Mouse (Mus musculus) left cerebral cortex, postnatal 10 days (tissue): ENCODE measurements at regions not wholly inside any gene's neighbourhood (a gene's known extent, or its start where the extent isn't known, plus 50 kb on each side); places are given as distances from the start of the nearest gene placed in this dataset.
"Not testable (repeated sequence)": the region's sequence is repeated elsewhere in the genome, so short reads cannot be mapped to it uniquely, and the experiment has no call there.

Experiments
- DNase-seq, 2 experiments: peaks; one replicate each; pipeline ENCODE4 v3.0.0; 2021 to 2022; ENCODE audit warnings: low spot score in 2 of 2, mixed read lengths in 1 of 2; ENCODE audit errors: extremely low spot score in 1 of 2
- intact Hi-C: fragments of 180-260 bp; cut with DNase I; formaldehyde crosslinking; loops from one replicate; pipeline ENCODE4 v1.15.1; 2025

GRCm38 (mm10) chr6:68370010-68370409 lies 834.4 kb upstream of the Tacstd2 start:
- intact Hi-C loops = no loop called here
- no peak for DNase-seq

DNA sequence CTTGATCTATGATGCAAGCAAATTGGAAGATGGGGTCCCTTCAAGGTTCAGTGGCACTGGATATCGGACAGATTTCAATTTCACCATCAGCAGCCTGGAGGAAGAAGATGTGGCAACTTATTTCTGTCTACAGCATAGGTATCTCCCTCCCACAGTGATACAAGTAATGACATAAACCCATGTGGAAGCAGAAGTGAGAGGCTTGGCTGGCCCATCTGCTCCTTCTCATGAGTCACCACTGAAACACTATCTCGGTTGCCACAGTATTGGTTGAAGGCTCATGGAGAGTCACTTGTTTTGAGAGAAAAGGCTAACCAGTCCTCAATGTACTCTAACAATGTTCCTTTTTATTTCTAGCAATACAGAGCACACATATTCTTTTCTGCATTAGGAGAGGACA lies 804.2 kb upstream of the Tacstd2 start:
- intact Hi-C loops = no loop called here
- DNase-seq = no peak

GRCm38 (mm10) chr6:68339205-68339604 lies 803.6 kb upstream of the Tacstd2 start:
- intact Hi-C loops, DNase-seq: not testable (repeated sequence)

DNA sequence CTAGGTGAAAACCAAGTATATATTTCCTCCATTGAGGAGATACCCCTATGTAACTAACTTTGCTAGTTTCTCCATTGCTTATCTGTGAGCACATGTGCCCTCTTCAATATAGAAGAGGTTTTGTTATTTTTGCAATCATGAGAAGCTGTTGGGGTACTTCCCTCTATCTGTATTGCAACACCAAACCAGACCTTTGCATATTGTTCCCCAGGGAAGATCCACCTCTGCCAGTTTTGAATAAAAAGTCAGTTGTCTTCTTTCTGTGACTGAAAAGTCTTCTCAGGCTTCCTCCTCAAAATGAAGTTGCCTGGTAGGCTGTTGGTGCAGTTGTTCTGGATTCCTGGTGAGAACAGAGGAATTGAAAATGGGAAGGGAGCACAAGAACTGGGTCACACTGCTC lies 775.8 kb upstream of the Tacstd2 start:
- intact Hi-C loops = loop anchor here (5.0 kb wide), 1 partner anchor 149 kb away; no protein-coding TSS in a partner anchor
- no peak for DNase-seq

DNA sequence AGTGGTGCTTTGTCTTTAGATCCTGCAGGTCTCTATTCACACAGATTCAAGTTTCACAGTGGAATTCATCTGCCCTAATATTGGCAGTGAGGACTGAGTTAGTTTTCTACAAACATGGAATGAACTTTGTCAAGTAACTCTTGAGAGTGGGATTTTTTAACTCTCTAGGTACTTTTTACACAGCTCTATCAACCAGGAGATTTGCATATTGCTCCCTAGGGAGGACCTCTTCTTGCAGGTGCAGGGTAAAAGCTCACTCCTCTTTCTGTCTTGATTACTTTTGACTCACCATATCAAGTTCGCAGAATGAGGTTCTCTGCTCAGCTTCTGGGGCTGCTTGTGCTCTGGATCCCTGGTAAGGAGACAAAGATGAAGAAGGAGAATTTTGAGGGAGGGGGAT lies 766.5 kb upstream of the Tacstd2 start:
- intact Hi-C loops = loop anchor here (5.0 kb wide), 1 partner anchor 150 kb away; no protein-coding TSS in a partner anchor
- DNase-seq = no peak

- DNase-seq = no peak
- intact Hi-C loops = loop anchor here (5.0 kb wide), 1 partner anchor 154 kb away; no protein-coding TSS in a partner anchor
Observed at GRCm38 (mm10) chr6:68256725-68257124, 721.1 kb upstream of the Tacstd2 start.

DNA sequence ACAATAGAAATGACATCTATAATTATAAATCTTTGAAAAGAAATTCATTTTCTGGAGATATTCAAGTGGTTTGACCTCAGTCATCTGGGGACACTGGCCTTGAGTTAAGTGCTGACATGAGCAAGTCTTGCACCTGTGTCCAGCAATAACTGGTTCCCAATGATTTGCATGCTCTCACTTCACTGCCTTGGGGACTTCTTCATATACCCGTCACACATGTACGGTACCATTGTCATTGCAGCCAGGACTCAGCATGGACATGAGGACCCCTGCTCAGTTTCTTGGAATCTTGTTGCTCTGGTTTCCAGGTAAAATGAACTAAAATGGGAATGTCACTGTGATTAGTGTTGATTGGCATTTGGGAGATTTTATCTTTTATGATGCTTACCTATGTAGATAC lies 720.6 kb upstream of the Tacstd2 start:
- no peak for DNase-seq
- intact Hi-C loops = loop anchor here (5.0 kb wide), 1 partner anchor 154 kb away; no protein-coding TSS in a partner anchor

- DNase-seq = no peak
- intact Hi-C loops = no loop called here
Observed at GRCm38 (mm10) chr6:68252730-68253129, 717.1 kb upstream of the Tacstd2 start.

DNA sequence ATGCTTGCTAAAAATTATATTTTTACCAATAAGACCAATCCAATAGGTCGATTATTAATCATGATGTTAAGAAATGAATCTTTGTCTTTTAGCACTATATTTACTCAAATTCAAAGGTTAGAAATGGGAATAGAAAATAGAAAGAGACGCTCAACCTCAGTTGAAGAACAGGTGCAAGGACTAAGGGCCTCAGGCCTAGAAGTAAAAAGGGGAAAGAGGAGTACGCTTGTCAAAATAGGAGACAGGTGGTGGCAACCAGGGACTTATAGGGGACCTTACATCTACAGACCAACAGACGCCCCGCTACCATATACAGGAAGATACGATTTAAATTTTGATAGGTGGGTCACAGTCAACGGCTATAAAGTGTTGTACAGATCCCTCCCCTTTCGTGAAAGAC lies 715.7 kb upstream of the Tacstd2 start:
- DNase-seq, intact Hi-C loops: not testable (repeated sequence)

DNA sequence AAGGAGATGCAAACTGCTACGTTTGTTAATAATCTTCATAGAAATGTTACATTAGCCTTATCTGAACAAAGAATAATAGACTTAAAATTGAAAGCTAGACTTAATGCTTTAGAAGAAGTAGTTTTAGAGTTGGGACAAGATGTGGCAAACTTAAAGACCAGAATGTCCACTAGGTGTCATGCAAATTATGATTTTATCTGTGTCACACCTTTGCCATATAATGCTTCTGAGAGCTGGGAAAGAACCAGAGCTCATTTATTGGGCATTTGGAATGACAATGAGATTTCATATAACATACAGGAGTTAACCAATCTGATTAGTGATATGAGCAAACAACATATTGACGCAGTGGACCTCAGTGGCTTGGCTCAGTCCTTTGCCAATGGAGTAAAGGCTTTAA lies 714.8 kb upstream of the Tacstd2 start:
- intact Hi-C loops, DNase-seq: not testable (repeated sequence)

DNA sequence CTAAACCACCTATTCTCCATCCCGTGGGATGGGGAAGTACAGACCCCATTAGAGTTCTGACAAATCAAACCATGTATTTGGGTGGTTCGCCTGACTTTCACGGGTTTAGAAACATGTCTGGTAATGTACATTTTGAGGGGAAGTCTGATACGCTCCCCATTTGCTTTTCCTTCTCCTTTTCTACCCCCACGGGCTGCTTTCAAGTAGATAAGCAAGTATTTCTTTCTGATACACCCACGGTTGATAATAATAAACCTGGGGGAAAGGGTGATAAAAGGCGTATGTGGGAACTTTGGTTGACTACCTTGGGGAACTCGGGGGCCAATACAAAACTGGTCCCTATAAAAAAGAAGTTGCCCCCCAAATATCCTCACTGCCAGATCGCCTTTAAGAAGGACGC lies 713.7 kb upstream of the Tacstd2 start:
- DNase-seq, intact Hi-C loops: not testable (repeated sequence)

GRCm38 (mm10) chr6:68248018-68248533 lies 712.5 kb upstream of the Tacstd2 start:
- DNase-seq, intact Hi-C loops: not testable (repeated sequence)

GRCm38 (mm10) chr6:68242749-68243148 lies 707.2 kb upstream of the Tacstd2 start:
- intact Hi-C loops = not testable (repeated sequence)

DNA sequence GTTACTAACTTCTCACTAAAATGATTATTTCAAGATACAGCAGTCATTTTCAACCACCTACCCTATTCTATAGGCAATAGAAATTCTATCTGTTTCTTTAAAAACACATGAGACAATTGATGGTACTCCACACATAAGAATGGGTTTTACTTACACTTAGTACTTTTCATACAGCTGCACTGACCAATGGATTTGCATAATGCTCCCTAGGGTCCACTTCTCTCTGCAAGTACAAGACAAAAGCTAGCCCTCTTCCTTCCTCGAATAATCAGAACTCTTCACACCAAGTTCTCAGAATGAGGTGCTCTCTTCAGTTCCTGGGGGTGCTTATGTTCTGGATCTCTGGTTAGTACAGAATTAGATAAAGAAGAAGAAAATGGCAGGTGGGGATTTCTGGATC lies 684.1 kb upstream of the Tacstd2 start:
- intact Hi-C loops = no loop called here
- no peak for DNase-seq

More at GRCm38 (mm10) chr6:68242749-68243148, 707.2 kb upstream of the Tacstd2 start:
- not testable (repeated sequence) for DNase-seq

- intact Hi-C loops = no loop called here
- DNase-seq = no peak
Observed at GRCm38 (mm10) chr6:68201448-68201847, 665.9 kb upstream of the Tacstd2 start.

- no peak for DNase-seq
- intact Hi-C loops = no loop called here
Observed at GRCm38 (mm10) chr6:68198031-68198430, 662.4 kb upstream of the Tacstd2 start.

GRCm38 (mm10) chr6:68164792-68165191 lies 629.2 kb upstream of the Tacstd2 start:
- DNase-seq = no peak
- intact Hi-C loops = loop anchor here (5.0 kb wide), 1 partner anchor 148 kb away; no protein-coding TSS in a partner anchor

GRCm38 (mm10) chr6:68164111-68164510 lies 628.5 kb upstream of the Tacstd2 start:
- DNase-seq = not testable (repeated sequence)
- intact Hi-C loops = loop anchor here (5.0 kb wide), 1 partner anchor 148 kb away; no protein-coding TSS in a partner anchor

- intact Hi-C loops = loop anchor here (5.0 kb wide), 1 partner anchor 151 kb away; no protein-coding TSS in a partner anchor
- DNase-seq = no peak
Observed at GRCm38 (mm10) chr6:68151569-68151968, 616.0 kb upstream of the Tacstd2 start.

GRCm38 (mm10) chr6:68102481-68102880 lies 566.9 kb upstream of the Tacstd2 start:
- intact Hi-C loops = loop anchor here (5.0 kb wide), 1 partner anchor 155 kb away; no protein-coding TSS in a partner anchor
- no peak for DNase-seq
